Mouse (Mus musculus) right cerebral cortex, adult 2 months (tissue): ENCODE measurements at regions not wholly inside any gene's neighbourhood (a gene's known extent, or its start where the extent isn't known, plus 50 kb on each side); places are given as distances from the start of the nearest gene placed in this dataset.

Experiments used
- DNase-seq, 2 experiments: peaks; one replicate each; pipeline ENCODE4 v3.0.0; 2021 to 2022; ENCODE audit warnings: low spot score in 2 of 2

DNA sequence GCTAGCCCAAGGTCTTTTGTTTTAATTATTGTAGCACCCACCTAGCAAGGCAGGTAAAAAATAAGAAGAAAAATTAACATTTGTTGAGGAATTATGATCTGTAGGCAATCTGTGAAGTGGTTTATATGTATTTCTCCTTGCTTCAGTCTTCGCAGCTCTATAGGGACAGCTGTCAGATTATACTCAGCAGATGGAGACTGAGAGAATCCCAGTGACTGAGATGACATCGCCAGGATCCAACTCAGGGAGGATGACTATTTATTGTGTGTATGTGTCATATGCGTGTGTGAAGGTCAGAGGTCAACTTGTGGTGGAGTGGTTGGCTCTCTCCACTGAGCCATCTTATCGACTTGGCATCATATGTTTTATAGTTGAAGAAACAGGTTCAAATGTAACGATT lies 362.0 kb upstream of the Chd6 start:
- DNase-seq, result no peak

DNA sequence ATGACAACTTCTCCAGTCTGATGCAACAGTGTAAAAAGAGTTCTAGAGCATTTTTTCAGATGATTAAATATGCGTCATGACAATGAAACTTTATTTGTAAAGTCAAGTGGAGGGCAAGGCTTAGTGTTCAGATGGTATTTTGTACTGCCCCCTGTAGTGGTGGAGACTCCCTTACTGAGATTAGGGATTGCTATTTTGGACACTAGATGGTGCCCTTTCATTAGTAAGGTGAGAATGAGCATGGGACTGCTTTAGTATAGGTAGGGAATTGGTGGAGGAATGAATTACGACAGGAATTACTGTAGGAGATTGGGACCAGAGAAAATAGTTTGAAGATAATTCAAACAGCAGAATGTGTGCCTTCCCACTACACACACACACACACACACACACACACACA lies 361.1 kb upstream of the Chd6 start:
- peak in 1 of 2 experiments; percentile 27 for DNase-seq

DNA sequence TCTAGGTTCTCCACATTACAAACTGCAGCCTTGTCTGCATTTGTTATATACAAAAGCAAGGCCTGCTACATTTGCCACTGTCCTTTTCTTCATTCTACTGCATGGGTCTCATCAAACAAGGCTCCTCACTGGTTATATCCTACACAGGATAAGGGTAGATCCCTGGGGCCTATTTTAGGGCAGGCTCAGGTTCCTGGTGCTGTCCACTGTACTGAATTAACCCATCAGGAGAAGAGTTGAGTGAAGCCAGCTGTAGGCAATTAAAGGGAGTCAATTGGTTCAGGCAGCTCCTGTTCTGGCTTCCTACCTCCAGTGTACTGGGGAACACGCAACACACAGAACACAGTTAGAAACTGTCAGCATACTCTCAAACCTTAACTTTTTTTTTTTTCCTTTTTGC lies 358.2 kb upstream of the Chd6 start:
- DNase-seq, result no peak

DNA sequence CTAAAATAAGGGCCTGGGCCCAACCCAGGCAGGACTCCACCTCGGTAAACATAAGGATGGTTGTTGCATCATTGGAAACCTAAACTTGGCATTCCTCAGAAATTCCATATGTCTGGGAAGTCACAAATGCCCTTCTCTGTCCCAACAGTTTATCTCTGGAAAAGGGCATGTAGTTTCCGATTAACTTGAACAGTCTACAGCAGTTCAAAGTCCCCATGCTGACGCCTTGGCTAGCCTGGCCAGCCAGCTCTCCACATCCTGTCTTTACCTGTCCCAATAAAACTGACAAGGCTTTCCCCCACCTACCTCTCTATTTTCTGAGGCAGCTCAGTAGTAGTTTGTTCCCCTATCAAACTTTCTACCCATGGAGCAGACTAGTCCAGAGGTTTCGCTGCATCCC lies 351.7 kb upstream of the Chd6 start:
- no peak for DNase-seq

DNA sequence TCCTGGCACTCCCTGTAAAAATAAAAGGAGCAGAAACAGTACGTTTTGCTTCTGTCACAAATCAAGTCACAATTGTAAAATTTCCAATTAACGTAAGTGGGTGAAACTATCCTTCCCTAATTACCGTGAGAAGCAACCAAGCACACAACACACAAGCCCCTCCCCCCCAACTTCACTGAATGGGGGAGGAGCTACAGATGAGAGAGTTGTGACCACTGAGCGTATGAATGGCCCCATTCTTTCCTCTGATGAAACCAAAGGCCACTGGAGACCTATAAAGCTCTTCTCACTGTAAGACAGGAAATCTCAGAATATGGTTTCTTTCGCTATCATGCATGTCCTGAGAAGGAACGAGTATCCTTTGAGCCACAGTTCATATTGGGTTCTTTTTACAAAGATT lies 345.6 kb upstream of the Chd6 start:
- DNase-seq, result no peak

DNA sequence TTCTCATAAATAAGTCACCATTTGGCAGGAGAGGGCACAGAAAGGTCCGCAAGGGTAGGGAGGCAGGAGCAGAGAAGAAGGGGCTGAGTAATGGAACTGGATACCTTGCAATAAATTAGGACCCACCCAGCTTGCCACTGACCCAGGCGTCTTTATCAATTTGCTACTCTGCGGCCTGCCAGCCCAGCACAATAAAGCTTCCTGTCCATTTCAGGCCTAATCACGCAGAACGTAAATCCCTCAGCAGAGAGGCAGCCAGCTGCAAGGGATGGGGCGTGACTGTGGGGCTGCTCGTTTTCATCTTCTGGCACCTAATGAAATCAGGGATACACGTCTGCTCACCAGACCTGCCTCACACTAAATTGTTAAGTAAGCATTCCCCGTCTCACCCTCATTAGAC lies 324.9 kb upstream of the Chd6 start:
- no peak for DNase-seq

DNA sequence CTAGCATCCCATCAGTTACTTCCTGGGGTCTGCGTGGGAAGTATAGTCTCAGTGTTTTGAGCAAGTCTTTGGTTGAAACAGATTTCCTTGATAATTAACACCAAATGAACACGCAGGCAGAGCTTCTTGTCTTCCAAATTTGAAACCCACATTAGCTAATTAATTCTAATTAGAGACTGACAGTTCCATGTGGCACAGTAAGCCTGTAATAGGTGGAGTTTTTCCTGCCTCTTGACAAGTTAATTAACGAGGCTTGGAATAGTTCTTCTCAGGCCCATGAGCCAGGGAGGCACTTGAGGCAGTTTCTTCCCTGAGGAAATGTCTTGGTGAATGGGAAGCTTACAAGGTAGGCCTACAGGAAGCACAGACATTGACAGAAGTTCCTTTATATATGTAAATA lies 320.4 kb upstream of the Chd6 start:
- no peak for DNase-seq

DNA sequence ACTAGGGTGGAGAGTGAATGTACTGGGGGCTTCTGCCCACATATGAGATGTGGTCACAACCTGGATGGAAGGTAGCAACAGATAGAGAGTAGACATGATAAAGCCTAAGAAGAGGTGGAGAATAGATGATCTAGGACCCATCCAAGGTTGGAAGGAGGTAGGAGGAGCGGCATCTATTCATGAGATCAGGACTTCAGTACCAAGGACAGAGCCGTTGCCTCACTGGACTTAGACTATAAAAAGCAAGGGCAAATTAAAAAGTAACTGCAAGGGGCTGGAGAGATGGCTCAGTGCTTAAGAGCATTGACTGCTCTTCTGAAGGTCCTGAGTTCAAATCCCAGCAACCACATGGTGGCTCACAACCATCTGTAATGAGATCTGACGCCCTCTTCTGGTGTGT lies 316.7 kb upstream of the Chd6 start:
- DNase-seq, result no peak

DNA sequence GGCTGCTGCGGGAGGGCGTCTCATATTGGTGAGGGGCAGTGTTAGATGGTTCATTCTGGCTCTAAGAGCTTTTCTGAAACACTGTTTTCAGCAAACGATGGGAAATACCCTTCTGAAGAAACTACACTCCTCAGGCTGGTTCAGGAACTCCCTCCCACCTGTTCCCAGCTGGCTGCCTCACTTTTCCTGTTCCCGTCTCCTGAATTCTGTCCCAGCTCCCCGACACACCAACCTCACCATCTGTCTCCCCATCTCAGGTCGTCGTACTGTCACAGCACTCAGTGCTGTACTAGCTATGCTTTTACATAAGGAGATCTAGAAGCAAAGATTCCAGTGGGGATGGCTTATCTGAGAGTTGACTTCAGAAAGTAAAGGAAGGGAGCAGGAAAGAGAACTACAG lies 309.2 kb upstream of the Chd6 start:
- DNase-seq, result peak; percentile 42 to 58

DNA sequence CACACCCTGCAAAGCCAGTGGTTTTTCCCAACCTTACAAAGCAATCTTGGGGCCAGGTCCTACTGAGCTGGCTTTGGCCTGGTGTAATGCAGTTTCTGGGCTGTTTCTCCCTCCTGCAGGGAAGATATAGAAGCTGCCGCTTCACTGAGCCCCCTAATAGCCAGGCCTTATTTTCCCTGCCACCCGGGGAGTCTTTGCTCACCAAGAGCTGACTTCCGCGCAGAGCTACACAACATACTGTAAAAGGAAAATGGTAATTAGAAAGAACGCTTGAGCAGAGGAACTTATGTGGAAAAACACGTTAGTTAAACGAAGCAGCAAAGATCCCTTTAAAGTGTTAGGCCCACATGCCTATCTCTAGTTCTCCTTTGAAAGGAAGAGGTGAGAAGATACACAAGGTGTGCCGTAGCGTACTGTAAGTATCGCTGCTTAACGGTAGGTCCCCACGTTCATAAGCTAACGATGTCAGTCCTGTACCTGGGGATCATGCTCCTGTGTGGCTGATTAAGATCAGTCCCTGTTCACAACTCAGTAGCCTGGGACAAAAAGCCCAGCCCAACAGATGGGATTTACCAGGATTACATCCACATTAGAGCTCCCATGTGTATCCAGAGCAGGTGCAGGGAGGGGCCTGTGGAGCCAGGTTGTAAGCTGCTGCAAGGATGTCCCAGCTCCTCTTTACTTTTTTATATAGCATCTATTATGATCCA lies 307.5 kb upstream of the Chd6 start:
- DNase-seq, result no peak

DNA sequence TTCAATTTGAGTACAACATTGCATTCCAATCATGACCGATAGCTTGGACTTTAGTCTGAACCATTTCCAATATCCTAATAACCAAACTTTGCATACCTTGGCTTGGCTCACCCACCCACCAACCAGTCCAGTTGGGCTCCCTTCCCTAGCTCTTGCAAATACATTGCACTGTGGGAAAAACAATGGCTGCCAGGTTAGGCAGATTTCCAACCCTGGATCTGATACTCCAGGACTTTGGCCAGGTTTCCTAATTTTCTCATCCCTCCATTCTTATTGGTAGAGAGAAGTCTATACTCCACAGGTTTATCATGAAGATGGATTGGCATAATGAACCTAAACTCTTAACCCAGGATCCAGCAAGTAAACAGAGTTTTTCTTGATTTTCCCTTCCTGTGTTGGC lies 299.4 kb upstream of the Chd6 start:
- no peak for DNase-seq

DNA sequence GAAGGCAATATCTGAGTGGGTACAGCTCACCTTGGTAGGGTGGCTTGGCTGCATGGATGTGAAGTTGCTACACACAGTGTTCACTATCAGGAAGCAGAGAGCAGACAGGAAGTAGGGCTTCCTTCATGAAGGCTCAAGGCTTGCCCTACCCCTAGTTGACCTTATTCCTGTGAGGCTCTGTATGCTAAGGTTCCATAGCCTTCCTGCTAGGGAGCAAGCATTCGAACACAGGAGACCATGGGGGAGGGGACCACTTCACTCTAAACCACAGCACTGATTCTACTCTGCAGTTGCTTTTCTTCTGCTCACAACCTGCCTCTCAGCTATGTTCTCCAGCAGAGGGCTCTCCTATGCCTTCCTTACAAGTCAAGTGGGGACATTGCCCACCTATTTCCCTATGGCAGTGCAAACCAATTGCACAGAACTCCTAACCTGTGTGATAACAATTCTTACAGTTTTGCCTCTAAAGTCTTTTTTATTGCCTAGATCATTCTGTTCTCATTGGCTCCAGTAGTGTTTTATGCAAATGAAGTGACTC lies 297.0 kb upstream of the Chd6 start:
- DNase-seq, result peak; percentile 7 to 14

DNA sequence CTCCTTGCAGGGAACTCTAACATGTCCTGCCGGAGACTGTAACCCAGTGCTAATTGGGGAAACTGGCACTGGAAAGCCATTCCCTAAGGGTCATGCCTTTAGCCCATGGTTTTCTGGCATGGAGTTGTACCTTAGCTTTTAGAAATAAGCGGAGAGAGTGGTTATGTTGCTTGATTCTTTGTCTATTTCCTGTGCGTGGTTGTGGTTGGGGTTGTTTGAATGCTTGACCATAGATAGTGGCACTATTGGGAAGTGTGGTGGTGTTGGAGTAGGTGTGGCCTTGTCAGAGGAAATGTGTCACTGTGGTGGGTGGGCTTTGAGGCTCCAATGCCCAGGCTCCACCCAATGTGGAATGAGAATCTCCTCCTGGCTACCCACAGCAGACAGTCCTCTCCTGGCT lies 289.2 kb upstream of the Chd6 start:
- no peak for DNase-seq

DNA sequence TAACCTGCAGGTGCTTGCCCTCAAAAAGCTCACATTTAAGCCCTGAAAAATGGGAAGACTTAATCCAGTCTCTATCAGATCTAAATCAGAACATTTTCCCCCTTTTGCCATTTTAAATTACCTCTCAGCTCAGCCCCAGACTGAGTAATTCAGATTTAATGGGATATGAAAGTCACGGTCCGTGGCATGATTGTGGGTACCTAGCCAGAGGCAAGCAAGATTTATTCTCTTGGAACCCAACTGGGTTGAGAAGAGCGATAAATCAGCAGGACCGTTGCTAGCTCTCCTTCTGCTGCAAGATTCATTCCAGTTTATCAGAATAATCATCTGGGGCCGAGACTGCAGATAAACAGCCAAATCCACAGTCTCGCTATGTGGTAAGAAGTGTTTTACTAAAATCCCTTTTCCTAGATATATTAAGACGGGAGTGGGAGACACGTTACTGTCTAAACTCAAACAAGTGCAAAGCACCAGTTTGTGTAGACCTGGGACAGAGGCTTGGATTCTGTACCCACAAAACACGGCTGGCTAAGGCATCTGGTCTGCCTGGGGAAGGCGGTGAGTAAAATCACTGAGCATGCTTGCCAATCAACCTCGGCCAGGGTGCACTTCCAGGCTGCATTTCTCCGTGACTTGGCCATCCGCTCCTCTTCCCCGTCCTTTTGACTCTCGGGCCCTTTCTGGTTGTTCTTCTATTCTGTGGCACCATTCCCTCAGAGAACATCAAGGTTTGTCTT lies 282.2 kb upstream of the Chd6 start:
- no peak for DNase-seq

DNA sequence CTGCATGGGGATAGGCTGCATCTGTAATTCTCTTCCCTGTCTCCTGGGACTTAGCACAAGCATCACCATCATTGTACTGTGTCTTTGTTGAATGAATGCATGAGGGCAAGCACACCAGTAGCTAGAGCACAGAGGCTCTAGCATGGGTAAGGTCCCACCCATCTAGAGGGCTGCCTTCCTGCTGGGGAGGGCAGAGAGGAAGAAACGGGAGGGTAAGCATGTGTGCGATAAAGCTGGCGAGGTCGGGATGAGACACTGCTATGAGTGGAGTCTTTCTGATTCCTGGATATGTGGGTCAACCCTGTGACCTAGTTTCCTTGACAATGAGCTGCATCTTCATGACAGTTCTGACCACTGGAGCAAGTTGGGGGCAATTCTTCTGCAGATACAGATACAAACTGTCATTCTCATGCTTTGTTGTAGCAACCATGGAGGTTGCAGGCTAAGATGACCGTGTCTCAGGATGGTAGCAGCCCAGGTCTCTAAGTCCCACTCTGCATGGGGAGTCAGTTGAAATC lies 280.5 kb upstream of the Chd6 start:
- no peak for DNase-seq

DNA sequence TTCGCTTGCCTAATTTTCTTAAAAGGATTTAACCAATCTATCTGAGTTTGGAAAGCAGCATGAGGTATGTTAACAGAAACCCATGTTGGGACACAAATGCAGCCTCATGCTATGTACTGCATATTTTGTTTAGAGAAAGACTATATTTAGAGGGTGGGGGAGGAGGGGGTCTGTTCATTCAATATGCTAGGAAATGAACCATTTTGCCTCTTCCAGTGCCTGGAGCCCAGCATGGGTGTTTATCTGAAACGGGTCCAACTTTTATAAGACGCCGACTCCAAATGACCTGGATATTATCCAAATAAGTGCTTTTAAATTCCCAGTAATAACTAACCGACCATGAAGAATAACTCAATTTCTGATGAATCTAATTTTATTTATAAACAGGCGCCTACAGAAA lies 278.2 kb upstream of the Chd6 start:
- DNase-seq, result no peak

DNA sequence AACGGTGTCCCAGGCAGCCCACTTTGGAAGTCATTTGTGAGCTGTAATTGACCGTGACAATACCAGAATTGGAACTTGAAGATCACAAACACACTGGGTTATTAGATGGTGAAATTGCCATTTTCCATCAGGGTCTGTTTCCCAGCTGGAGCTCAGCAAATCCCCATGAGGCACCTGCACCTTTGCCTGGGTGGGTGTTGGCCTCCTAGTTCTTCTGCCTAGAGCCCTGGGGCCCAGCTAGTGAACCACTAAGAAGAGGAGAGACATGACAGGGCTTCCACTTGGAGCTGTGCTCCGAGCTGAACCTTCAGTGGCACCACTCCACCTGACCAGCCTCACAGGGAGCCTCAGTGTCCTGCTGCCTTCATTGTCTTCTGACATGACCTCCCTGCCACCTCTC lies 273.5 kb upstream of the Chd6 start:
- DNase-seq, result no peak

DNA sequence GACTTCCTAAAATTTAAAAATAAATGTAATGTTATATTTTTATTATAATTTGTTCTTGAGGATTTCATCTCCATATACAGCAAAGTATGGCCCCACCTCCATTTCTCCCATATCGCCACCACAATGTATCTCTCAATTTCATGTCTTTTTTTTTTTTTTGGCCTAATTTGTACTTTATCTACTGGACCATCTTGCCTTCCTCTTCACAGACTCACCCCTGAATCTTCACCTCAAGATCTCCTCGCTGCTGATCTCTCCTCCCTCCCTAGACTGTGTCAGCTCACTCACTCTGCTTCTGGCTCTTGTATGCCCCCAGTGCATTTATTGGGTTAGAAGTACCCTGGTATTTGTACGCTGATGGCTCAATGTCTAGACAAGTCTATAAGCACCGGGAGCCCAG lies 269.4 kb upstream of the Chd6 start:
- no peak for DNase-seq

DNA sequence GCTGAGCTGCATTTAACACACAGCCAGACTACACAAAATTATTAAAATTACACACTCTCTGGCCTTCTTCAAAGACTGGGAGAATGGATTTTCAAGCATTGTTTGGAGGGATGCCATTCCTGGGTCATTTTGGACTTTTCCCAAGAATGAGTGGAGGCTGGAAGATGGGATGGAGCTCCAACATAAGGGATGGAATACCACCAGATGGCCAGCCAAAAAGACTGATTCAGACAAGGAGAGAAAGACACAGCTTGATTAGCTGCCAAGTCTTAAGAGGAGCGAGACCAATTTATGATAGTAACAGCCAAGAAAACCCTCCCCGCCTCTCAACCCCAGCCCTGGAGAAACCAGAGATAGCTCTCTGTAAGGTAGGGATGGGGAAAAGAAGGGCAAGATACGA lies 253.4 kb upstream of the Chd6 start:
- peak; percentile 11 to 42 for DNase-seq

DNA sequence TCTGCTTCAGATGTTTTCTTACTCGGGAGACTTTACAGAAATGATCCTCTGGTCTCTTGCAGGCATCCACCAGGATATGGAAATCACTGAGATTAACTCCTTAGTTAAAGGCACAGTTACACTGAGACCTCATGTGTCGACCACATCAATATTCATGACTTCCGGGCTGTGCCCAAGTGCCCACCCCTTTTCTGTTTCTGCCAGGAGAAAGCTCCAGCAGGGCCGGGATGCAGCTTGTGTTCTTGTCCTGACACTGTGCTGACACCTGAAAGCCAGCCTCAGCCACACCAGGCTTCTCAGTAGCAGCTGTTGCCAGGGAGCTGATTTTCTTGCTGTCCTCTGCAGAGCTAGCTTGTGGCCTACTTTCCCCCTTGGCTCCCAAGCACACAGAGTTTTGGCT lies 240.2 kb upstream of the Chd6 start:
- DNase-seq, result no peak

DNA sequence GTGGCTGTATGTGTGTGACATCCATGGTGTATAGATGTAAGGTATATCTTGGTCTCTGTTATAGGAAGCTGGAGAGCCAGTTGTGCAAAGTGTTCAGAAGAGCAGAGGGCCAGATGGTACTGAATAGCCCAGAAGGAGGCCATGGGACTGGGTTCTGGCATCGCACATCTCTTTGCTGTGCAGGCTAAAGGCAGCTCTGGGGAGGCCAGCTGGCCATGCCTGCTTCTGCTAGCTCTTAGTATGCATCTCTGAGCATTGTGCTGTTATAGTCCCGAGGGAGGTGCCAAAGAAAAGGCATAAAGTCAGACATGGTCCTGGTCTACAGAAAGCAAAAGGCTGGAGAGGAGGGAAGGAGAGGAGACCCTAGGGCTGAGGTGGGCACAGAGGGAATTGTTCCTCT lies 235.1 kb upstream of the Chd6 start:
- DNase-seq, result no peak

DNA sequence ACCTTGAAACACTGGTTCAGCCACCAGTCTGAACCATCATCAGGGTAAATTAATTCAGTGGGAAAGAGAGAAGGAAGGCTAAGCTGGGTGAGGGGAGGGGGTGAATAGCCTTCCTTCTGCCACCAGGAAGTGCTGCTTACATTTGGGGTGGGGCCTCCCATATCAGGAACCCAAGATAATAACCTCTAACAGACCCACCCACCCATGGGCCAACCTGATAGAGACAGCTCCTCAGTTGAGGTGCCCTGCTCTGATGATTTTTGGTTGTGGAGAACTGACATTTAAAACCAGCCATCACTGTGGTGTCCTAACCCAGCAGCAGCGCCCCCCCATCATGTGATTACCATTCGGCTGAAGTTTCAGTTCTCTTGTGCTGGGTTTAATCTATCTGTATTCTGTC lies 233.8 kb upstream of the Chd6 start:
- no peak for DNase-seq

DNA sequence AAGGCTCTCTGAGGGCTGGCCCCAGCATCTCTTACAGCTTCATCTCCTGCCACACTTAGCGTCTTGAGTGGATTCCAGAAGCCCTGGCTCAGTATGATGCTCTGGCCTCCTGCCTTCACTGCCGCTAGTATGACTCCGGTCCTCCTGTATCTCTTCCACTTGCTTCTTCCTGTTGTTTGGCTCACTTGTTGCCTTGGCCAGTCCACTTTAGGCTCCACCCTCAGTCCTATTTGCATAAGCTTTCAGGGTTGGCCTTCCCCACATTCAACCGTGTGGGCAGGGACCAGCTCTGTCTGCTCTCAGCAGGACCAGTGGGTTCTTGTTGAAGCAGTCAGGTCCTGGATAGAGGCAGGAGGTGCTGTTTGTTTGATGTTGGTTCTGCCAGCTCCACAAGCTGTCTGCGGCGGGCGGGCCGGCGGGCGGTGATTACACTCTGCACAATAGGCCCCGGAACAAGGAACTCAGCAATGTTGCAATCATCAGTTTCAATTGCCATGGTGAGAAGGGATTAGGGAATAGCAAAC lies 232.6 kb upstream of the Chd6 start:
- peak in 1 of 2 experiments; percentile 15 for DNase-seq
